Mouse (Mus musculus): ENCODE results near the gene Gm4846. TPM values are rescaled to one million over a fixed set of nuclear protein-coding genes. Genes with fewer than 3 reads are reported as not detected.

Gm4846 gene
- polyA plus RNA-seq, 1 experiment from 2014 or later = not detected

Other genes with a start within 250 kb of the Gm4846 start
- 5.6 and 6.5 TPM in 2 replicates for gene Ildr2, start 243.4 kb downstream of the Gm4846 start, polyA plus RNA-seq (2016; fragmentation: Nextera tagmentation; extraction: Ambion mirVana)
- gene Tada1, start 118.5 kb downstream of the Gm4846 start, polyA plus RNA-seq (2016; fragmentation: Nextera tagmentation; extraction: Ambion mirVana) = 58.4 and 61.3 TPM in 2 replicates
- gene Pogk, start 87.7 kb downstream of the Gm4846 start, polyA plus RNA-seq (2016; fragmentation: Nextera tagmentation; extraction: Ambion mirVana) = 45.3 and 50.3 TPM in 2 replicates
- not detected in 2 replicates for gene Gm4847, start 150.1 kb upstream of the Gm4846 start, polyA plus RNA-seq (2016; fragmentation: Nextera tagmentation; extraction: Ambion mirVana)
- not detected in 2 replicates for gene Fmo9, start 184.3 kb upstream of the Gm4846 start, polyA plus RNA-seq (2016; fragmentation: Nextera tagmentation; extraction: Ambion mirVana)